Mouse (Mus musculus) neural tube, embryonic 11.5 days (tissue): ENCODE data around the gene Parp8. TPM values are rescaled to one million over a fixed set of nuclear protein-coding genes. Genes with fewer than 3 reads are reported as not detected.

Experiments
- ATAC-seq: fragments of 200-750 bp; cut with Nextera tagmentation; 2 replicates; pipeline ENCODE4 v1.8.0; 2017; ENCODE audit warnings: moderate number of reproducible peaks, mild to moderate bottlenecking, moderate TSS enrichment, moderate library complexity; ENCODE audit not compliant: insufficient read depth, low FRiP score, low TSS enrichment
- DNase-seq: peaks from one replicate; pipeline ENCODE4 v3.0.0-alpha.2; 2015; ENCODE audit warnings: low spot score
- H3K27ac ChIP-seq: fragments of 300-500 bp; sonication (generic); 2 replicates; pipeline ENCODE4 v1.5.1; 2014; ENCODE audit warnings: low read depth, mild to moderate bottlenecking, low read length
- H3K27me3 ChIP-seq: fragments of 300-500 bp; sonication (generic); 2 replicates; pipeline ENCODE4 v1.6.1; 2014; ENCODE audit warnings: mild to moderate bottlenecking, low read length, mixed read lengths; ENCODE audit not compliant: control insufficient read depth, insufficient read depth
- H3K36me3 ChIP-seq: fragments of 300-500 bp; sonication (generic); 2 replicates; pipeline ENCODE4 v1.6.1; 2014; ENCODE audit warnings: mild to moderate bottlenecking, low read length, moderate library complexity, mixed read lengths; ENCODE audit not compliant: control insufficient read depth, insufficient read depth
- H3K4me1 ChIP-seq: fragments of 300-500 bp; sonication (generic); 2 replicates; pipeline ENCODE4 v1.6.1; 2014; ENCODE audit warnings: low read length, mixed read lengths; ENCODE audit not compliant: control insufficient read depth, insufficient read depth
- H3K4me2 ChIP-seq: fragments of 300-500 bp; sonication (generic); 2 replicates; pipeline ENCODE4 v1.6.1; 2014; ENCODE audit warnings: low read depth, mild to moderate bottlenecking, moderate library complexity
- H3K4me3 ChIP-seq: fragments of 300-500 bp; sonication (generic); 2 replicates; pipeline ENCODE4 v1.5.1; 2014; ENCODE audit warnings: low read depth, low read length
- H3K9ac ChIP-seq: fragments of 300-500 bp; sonication (generic); 2 replicates; pipeline ENCODE4 v1.6.1; 2014; ENCODE audit warnings: mild to moderate bottlenecking, low read length
- H3K9me3 ChIP-seq: fragments of 300-500 bp; sonication (generic); 2 replicates; pipeline ENCODE4 v1.6.1; 2016; ENCODE audit warnings: low read length; ENCODE audit not compliant: control insufficient read depth
- WGBS: fragments of 180-500 bp; shearing (Covaris S2); extraction: QIAGEN DNeasy Blood & Tissue Kit; methylation state at CpG from one replicate; pipeline ENCODE4 v1.1.7; 2014; 5-methylcytosine and 5-hydroxymethylcytosine counted together
- polyA plus RNA-seq: library from polyadenylated mRNA; unstranded; fragments of >200 nt; fragmentation: Nextera tagmentation; extraction: Ambion mirVana; gene quantifications from 2 replicates; pipeline ENCODE4 v1.2.1, GENCODE M21; 2014

Gene Parp8
- polyA plus RNA-seq, result 13.7 and 14.8 TPM in 2 replicates

- ATAC-seq (peak; percentile 58), DNase-seq (peak; percentile 73)
- H3K9ac ChIP-seq, result peak within 1 kb of the TSS; percentile 84
- under 1% methylated on average over 56 of the region's 67 CpGs for WGBS
- peak within 1 kb of the TSS; percentile 72 for H3K4me2 ChIP-seq
- no peaks in the 10 kb centered on the region for H3K4me1 ChIP-seq
- no peaks in the 10 kb centered on the region for H3K36me3 ChIP-seq
- peak within 1 kb of the TSS; percentile 76 for H3K4me3 ChIP-seq
- H3K27me3 ChIP-seq, result no peaks in the 10 kb centered on the region
- no peaks in the 10 kb centered on the region for H3K9me3 ChIP-seq
- H3K27ac ChIP-seq, result peak within 1 kb of the TSS; percentile 79
Measured at GRCm38 (mm10) chr13:117025226-117026067, at the start of gene Parp8. Parp8 (minus strand) TSS chr13:117025537.

- ATAC-seq, result no peak
- H3K4me1 ChIP-seq, result no peaks in the 10 kb centered on the region
- H3K9ac ChIP-seq, result no peak overlapping the region
- H3K4me2 ChIP-seq, result no peak overlapping the region
- no peak overlapping the region for H3K4me3 ChIP-seq
- WGBS, result 69% methylated on average over 17 of the region's 17 CpGs
- no peaks in the 10 kb centered on the region for H3K27me3 ChIP-seq
- no peaks in the 10 kb centered on the region for H3K9me3 ChIP-seq
- H3K27ac ChIP-seq, result no peak overlapping the region
- H3K36me3 ChIP-seq, result no peaks in the 10 kb centered on the region
- DNase-seq, result peak; percentile 23
Measured at GRCm38 (mm10) chr13:117062628-117063315, 37.4 kb upstream of the Parp8 start.

GRCm38 (mm10) chr13:117056466-117056865, 31.1 kb upstream of the Parp8 start:
- WGBS, result 65% methylated on average over 2 of the region's 2 CpGs
- Histone ChIP-seq H3K9me3 (no peaks in the 10 kb centered on the region), H3K4me2 (no peak overlapping the region), H3K36me3 (no peaks in the 10 kb centered on the region), H3K4me3 (no peak overlapping the region), H3K9ac (no peak overlapping the region), H3K27ac (no peak overlapping the region), H3K27me3 (no peaks in the 10 kb centered on the region), H3K4me1 (no peaks in the 10 kb centered on the region)
- ATAC-seq (no peak), DNase-seq (no peak)

GRCm38 (mm10) chr13:117054811-117055496, 29.6 kb upstream of the Parp8 start:
- ATAC-seq, result no peak
- no peak overlapping the region for H3K27ac ChIP-seq
- no peaks in the 10 kb centered on the region for H3K4me1 ChIP-seq
- no peak overlapping the region for H3K4me2 ChIP-seq
- 88% methylated on average over 7 of the region's 7 CpGs for WGBS
- H3K36me3 ChIP-seq, result no peaks in the 10 kb centered on the region
- H3K27me3 ChIP-seq, result no peaks in the 10 kb centered on the region
- H3K4me3 ChIP-seq, result no peak overlapping the region
- H3K9me3 ChIP-seq, result no peaks in the 10 kb centered on the region
- H3K9ac ChIP-seq, result no peak overlapping the region
- DNase-seq, result no peak

GRCm38 (mm10) chr13:117052748-117053147, 27.4 kb upstream of the Parp8 start:
- no peak overlapping the region for H3K27ac ChIP-seq
- no peak overlapping the region for H3K4me3 ChIP-seq
- no peak overlapping the region for H3K4me2 ChIP-seq
- DNase-seq, result no peak
- WGBS, result 88% methylated on average over 3 of the region's 3 CpGs
- no peaks in the 10 kb centered on the region for H3K4me1 ChIP-seq
- H3K27me3 ChIP-seq, result no peaks in the 10 kb centered on the region
- H3K9me3 ChIP-seq, result no peaks in the 10 kb centered on the region
- H3K9ac ChIP-seq, result no peak overlapping the region
- no peak for ATAC-seq
- no peaks in the 10 kb centered on the region for H3K36me3 ChIP-seq

- Histone ChIP-seq H3K9ac (no peak overlapping the region), H3K4me1 (no peaks in the 10 kb centered on the region), H3K9me3 (no peaks in the 10 kb centered on the region), H3K4me2 (no peak overlapping the region), H3K4me3 (no peak overlapping the region), H3K27ac (no peak overlapping the region), H3K27me3 (no peaks in the 10 kb centered on the region), H3K36me3 (no peaks in the 10 kb centered on the region)
- DNase-seq (no peak), ATAC-seq (no peak)
- 87% methylated on average over 5 of the region's 5 CpGs for WGBS
Measured at GRCm38 (mm10) chr13:117048541-117048971, 23.2 kb upstream of the Parp8 start.

GRCm38 (mm10) chr13:117043567-117043966, 18.2 kb upstream of the Parp8 start:
- no peak overlapping the region for H3K4me2 ChIP-seq
- H3K27me3 ChIP-seq, result no peaks in the 10 kb centered on the region
- no peak overlapping the region for H3K9ac ChIP-seq
- no peak overlapping the region for H3K4me3 ChIP-seq
- no peak for DNase-seq
- H3K4me1 ChIP-seq, result no peaks in the 10 kb centered on the region
- H3K27ac ChIP-seq, result no peak overlapping the region
- no peaks in the 10 kb centered on the region for H3K36me3 ChIP-seq
- no peak for ATAC-seq
- H3K9me3 ChIP-seq, result no peaks in the 10 kb centered on the region

GRCm38 (mm10) chr13:117041021-117041420, 15.7 kb upstream of the Parp8 start:
- Histone ChIP-seq H3K4me3 (no peak overlapping the region), H3K36me3 (no peaks in the 10 kb centered on the region), H3K4me2 (no peak overlapping the region), H3K4me1 (no peaks in the 10 kb centered on the region), H3K27ac (no peak overlapping the region), H3K27me3 (no peaks in the 10 kb centered on the region), H3K9me3 (no peaks in the 10 kb centered on the region), H3K9ac (no peak overlapping the region)
- DNase-seq (no peak), ATAC-seq (no peak)
